Mouse (Mus musculus) liver, postnatal 0 days (tissue): ENCODE measurements around the gene Aatf. TPM values are rescaled to one million over a fixed set of nuclear protein-coding genes. Genes with fewer than 3 reads are reported as not detected.

Experiments
- ATAC-seq: fragments of 200-750 bp; cut with Nextera tagmentation; 2 replicates; pipeline ENCODE4 v1.8.0; 2017; ENCODE audit warnings: mild to moderate bottlenecking, moderate library complexity
- DNase-seq: peaks from one replicate; pipeline ENCODE4 v3.0.0-alpha.2; 2016
- H3K27ac ChIP-seq: fragments of 300-500 bp; sonication (generic); 2 replicates; pipeline ENCODE4 v1.5.1; 2014; ENCODE audit warnings: antibody characterized with exemption, moderate library complexity, mild to moderate bottlenecking, low read depth
- H3K27me3 ChIP-seq: fragments of 300-500 bp; sonication (generic); 2 replicates; pipeline ENCODE4 v1.6.1; 2014; ENCODE audit warnings: low read length, control low read depth, mixed read lengths; ENCODE audit not compliant: insufficient read depth
- H3K36me3 ChIP-seq: fragments of 300-500 bp; sonication (generic); replicated peaks from 2 replicates; pipeline ENCODE4 v1.6.1; 2014; ENCODE audit warnings: mild to moderate bottlenecking, control low read depth, low read length, moderate library complexity, mixed read lengths; ENCODE audit not compliant: insufficient read depth
- H3K4me1 ChIP-seq: fragments of 300-500 bp; sonication (generic); 2 replicates; pipeline ENCODE4 v1.6.1; 2014; ENCODE audit warnings: antibody characterized with exemption, mild to moderate bottlenecking, control low read depth; ENCODE audit not compliant: insufficient read depth
- H3K4me2 ChIP-seq: fragments of 300-500 bp; sonication (generic); 2 replicates; pipeline ENCODE4 v1.6.1; 2014; ENCODE audit warnings: low read depth, mild to moderate bottlenecking, low read length, moderate library complexity, mixed read lengths
- H3K4me3 ChIP-seq: fragments of 300-500 bp; sonication (generic); 2 replicates; pipeline ENCODE4 v1.5.1; 2014; ENCODE audit warnings: low read depth, low read length
- H3K9ac ChIP-seq: fragments of 300-500 bp; sonication (generic); replicated peaks from 2 replicates; pipeline ENCODE4 v1.6.1; 2014; ENCODE audit warnings: mild to moderate bottlenecking, moderate library complexity
- H3K9me3 ChIP-seq: fragments of 300-500 bp; sonication (generic); 2 replicates; pipeline ENCODE4 v1.6.1; 2016; ENCODE audit warnings: mild to moderate bottlenecking, control low read depth, low read length, mixed read lengths
- CTCF ChIP-seq: sonication (generic); IDR thresholded peaks from 2 replicates; pipeline ENCODE4 v1.5.1; 2016; ENCODE audit warnings: antibody characterized with exemption, low read depth
- EP300 ChIP-seq: IDR thresholded peaks from 2 replicates; pipeline ENCODE4 v1.6.1; 2016; ENCODE audit warnings: antibody characterized with exemption, low read depth, mild to moderate bottlenecking
- WGBS: fragments of 180-500 bp; shearing (Covaris S2); extraction: QIAGEN DNeasy Blood & Tissue Kit; methylation state at CpG from one replicate; pipeline ENCODE4 v1.1.7; 2014; ENCODE audit not compliant: insufficient replicate concordance; 5-methylcytosine and 5-hydroxymethylcytosine counted together
- polyA plus RNA-seq: library from polyadenylated mRNA; unstranded; fragments of >200 nt; fragmentation: Nextera tagmentation; extraction: Ambion mirVana; gene quantifications from 2 replicates; pipeline ENCODE4 v1.2.1, GENCODE M21; 2015

Aatf gene
- polyA plus RNA-seq, 1 experiment from 2014 or later, result 20.6 TPM

DNA sequence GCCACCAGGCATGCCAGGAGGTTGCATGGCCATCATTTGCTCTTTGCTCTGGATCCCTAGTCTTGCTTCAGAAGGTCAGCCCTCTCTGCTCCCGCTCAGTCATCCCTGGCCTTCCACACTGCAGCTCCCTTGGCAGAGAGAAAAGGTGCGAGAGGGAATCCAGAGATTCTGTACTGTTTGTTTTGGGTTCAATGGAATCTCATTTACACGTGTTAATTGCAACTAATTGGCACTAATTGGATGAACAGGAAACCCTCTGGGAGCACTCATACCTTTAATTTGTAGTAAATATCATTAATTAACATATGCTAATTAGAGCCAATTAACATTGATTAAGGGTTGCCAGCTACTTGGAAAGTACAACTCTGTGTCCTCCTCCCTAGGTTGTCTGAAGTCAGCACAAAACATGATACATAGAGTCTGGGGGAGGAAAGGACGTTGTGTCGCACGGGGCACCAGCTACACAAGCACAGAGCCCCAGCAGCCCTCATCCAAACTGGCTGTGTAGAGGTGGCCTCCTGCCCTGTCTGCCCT, 36.0 kb upstream of the Aatf start:
- no peak overlapping the region for H3K4me2 ChIP-seq
- ATAC-seq (no peak), DNase-seq (no peak)
- TF ChIP-seq EP300 (no peak), CTCF (no peak)
- 51% methylated on average over 6 of the region's 6 CpGs for WGBS
- no peaks in the 10 kb centered on the region for H3K9me3 ChIP-seq
- no peak overlapping the region for H3K4me3 ChIP-seq
- H3K36me3 ChIP-seq, result no peaks in the 10 kb centered on the region
- H3K9ac ChIP-seq, result no peak overlapping the region
- no peaks in the 10 kb centered on the region; the same call in 1 of the 2 replicates for H3K27me3 ChIP-seq
- no peaks in the 10 kb centered on the region for H3K4me1 ChIP-seq
- no peak overlapping the region for H3K27ac ChIP-seq

- WGBS, result 42% methylated on average over 2 of the region's 2 CpGs
- Histone ChIP-seq H3K9me3 (no peaks in the 10 kb centered on the region), H3K4me2 (no peak overlapping the region), H3K36me3 (no peaks in the 10 kb centered on the region), H3K4me3 (no peak overlapping the region), H3K27ac (no peak overlapping the region), H3K4me1 (no peaks in the 10 kb centered on the region), H3K27me3 (no peaks in the 10 kb centered on the region; the same call in 1 of the 2 replicates), H3K9ac (no peak overlapping the region)
- no peak for TF ChIP-seq EP300
- no peak for ATAC-seq
- DNase-seq, result no peak
Measured at GRCm38 (mm10) chr11:84548293-84548692, 35.0 kb upstream of the Aatf start.

DNA sequence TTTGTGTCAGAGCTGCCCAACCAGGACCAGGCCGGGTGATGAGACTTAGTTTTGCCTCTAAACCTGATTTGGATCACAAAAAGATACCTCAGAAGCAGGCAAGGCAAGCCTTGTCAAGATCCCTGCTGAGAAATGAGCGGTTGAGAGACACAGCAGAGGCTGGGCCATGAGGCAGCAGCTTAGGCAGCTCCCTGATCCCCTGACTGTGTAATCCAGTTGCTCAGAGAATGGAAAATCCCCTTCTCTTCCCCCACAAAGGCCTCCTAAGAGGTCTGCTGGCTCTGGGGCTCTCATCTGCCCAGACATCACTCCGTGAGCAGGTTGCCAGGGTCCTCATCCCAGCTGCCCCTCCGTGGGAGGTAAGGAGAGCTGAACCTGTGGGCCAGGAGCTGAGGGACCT, 26.7 kb upstream of the Aatf start:
- Histone ChIP-seq H3K4me1 (no peaks in the 10 kb centered on the region), H3K36me3 (no peaks in the 10 kb centered on the region), H3K4me2 (no peak overlapping the region), H3K27ac (no peak overlapping the region), H3K9me3 (no peaks in the 10 kb centered on the region), H3K27me3 (peaks cover 15% of the 10 kb centered on the region; the same call in 1 of the 2 replicates), H3K9ac (no peak overlapping the region), H3K4me3 (no peak overlapping the region)
- DNase-seq (no peak), ATAC-seq (no peak)
- 23% methylated on average over 4 of the region's 4 CpGs for WGBS
- no peak for TF ChIP-seq CTCF
- no peak for TF ChIP-seq EP300

DNA sequence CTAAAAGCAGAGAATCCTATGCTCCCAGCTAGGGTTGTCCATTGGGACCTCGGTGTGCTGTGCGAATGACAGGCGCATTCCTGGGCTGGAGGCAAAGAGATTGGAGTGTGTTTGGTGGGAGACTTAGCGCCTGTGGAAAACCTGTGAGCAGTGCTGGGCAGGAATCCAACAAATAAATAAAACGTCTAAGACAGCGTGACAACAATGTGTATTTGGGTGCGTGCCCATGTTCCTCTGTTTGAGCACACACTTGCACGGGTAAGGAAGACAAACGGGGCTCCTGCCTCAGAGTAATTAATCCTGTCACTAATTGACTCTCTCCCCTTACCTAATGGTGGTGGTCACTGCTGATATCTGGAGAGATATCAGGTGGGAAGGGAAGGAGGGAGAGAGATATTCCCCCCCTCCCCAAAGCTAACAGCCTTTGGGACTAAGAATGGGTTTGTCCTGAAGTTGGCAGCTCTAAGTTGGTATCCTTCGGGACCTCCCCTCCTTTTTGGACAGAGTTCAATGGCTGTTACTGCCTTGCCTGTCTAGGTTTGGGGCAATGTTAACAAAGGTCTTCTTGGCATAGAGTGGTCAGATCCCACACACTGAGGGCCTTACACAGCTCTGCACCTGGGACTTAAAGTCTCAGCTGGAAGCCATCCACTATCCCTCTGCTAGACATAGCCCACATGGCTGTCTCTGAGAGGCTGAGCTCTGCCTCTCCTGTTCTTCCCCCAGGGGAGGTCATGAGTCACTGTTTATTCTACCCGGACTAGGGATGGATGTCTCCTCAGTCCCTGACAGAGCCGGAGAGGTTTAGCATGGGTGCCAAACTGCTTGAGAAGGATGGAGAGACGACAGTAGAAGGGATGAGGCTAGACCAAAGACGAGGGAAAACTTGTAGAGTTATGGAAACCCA, 16.7 kb upstream of the Aatf start:
- Histone ChIP-seq H3K4me3 (no peak overlapping the region), H3K4me2 (no peak overlapping the region), H3K9ac (no peak overlapping the region), H3K27ac (no peak overlapping the region), H3K27me3 (peaks cover 77% of the 10 kb centered on the region), H3K36me3 (no peaks in the 10 kb centered on the region), H3K9me3 (no peaks in the 10 kb centered on the region), H3K4me1 (peaks cover 10% of the 10 kb centered on the region)
- TF ChIP-seq EP300 (no peak), CTCF (no peak)
- DNase-seq (no peak), ATAC-seq (no peak)
- WGBS, result 10% methylated on average over 14 of the region's 14 CpGs

- H3K27me3 ChIP-seq, result peaks cover 83% of the 10 kb centered on the region
- WGBS, result 3% methylated on average over 24 of the region's 24 CpGs
- ATAC-seq, result no peak
- H3K4me3 ChIP-seq, result no peak overlapping the region
- H3K9me3 ChIP-seq, result no peaks in the 10 kb centered on the region
- H3K4me2 ChIP-seq, result no peak overlapping the region
- H3K36me3 ChIP-seq, result no peaks in the 10 kb centered on the region
- DNase-seq, result no peak
- TF ChIP-seq CTCF (no peak), EP300 (no peak)
- peaks cover 15% of the 10 kb centered on the region for H3K4me1 ChIP-seq
- no peak overlapping the region for H3K27ac ChIP-seq
- H3K9ac ChIP-seq, result no peak overlapping the region
Measured at GRCm38 (mm10) chr11:84529143-84529755, 15.9 kb upstream of the Aatf start.

GRCm38 (mm10) chr11:84526976-84527860, 13.9 kb upstream of the Aatf start:
- 4% methylated on average over 29 of the region's 29 CpGs for WGBS
- peaks cover 23% of the 10 kb centered on the region for H3K4me1 ChIP-seq
- H3K36me3 ChIP-seq, result no peaks in the 10 kb centered on the region
- DNase-seq (no peak), ATAC-seq (no peak)
- peaks cover 98% of the 10 kb centered on the region for H3K27me3 ChIP-seq
- H3K27ac ChIP-seq, result no peak overlapping the region
- no peak for TF ChIP-seq CTCF
- no peak for TF ChIP-seq EP300
- H3K9ac ChIP-seq, result no peak overlapping the region
- no peak overlapping the region for H3K4me3 ChIP-seq
- no peak overlapping the region for H3K4me2 ChIP-seq
- no peaks in the 10 kb centered on the region for H3K9me3 ChIP-seq
